Mouse (Mus musculus): Measurements from ENCODE around the gene Foxp1.

The Foxp1 gene

DNA sequence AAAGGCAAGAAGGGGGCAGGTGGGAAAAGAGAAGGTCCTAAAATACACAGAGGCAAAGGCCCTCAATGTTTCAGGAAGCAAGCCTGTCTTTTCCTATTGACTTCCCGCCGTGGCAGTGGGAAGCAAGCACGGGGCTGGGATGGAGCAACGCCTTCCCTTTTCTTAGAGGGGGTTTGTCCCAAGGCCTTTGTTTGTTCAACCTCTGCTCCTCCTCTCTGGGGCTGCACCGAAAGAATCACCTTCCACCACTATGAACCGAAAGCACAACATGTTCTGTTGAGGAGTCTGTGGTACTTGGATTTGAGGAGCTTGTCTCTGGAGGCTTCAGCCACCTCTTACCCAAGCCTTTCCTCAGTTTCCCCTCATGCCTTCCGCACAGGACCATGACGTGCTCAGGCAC lies 355.5 kb downstream of the Foxp1 start:
- no peak for DNase-seq

DNA sequence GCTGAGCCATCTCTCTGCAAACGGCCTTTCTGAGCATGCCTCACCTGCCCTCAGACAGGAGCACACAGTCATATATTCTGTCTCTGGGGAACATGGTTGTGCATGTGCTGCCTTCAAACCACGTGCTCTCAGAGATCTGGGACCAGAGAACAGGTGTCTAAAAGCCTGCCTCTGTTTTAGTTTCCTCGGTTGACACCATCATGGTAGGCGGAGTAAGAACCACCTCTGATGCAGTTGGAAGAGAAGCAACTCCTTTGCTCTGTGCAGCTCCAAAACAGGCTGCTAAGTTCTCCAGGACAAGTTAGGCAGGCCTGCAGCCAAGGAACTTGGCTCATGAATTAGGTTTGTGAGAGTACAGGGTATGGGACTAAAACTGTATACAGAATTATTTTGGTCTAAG lies 356.4 kb downstream of the Foxp1 start:
- no peak for DNase-seq

- DNase-seq, result no peak
Measured at GRCm38 (mm10) chr6:99164760-99165159, 357.8 kb downstream of the Foxp1 start.

- no peak for DNase-seq
Measured at GRCm38 (mm10) chr6:99162716-99163115, 359.8 kb downstream of the Foxp1 start.

DNA sequence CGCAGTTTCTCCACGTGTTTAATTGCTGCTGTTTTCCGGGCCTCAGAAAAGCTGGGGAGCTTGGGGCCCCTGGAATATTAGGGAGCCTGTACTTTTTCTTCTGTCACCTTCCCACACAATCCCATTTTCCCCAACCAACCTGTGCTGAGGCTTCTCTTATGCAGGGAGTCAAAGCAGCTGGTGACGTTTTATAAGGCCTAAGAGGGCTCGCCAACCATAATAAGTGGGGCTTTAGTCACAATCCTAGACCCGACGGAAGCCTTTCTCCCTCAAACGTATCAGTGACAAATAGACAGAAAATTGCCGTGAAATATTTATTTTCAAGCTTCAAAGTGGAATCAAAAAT lies 362.2 kb downstream of the Foxp1 start:
- DNase-seq, result no peak

DNA sequence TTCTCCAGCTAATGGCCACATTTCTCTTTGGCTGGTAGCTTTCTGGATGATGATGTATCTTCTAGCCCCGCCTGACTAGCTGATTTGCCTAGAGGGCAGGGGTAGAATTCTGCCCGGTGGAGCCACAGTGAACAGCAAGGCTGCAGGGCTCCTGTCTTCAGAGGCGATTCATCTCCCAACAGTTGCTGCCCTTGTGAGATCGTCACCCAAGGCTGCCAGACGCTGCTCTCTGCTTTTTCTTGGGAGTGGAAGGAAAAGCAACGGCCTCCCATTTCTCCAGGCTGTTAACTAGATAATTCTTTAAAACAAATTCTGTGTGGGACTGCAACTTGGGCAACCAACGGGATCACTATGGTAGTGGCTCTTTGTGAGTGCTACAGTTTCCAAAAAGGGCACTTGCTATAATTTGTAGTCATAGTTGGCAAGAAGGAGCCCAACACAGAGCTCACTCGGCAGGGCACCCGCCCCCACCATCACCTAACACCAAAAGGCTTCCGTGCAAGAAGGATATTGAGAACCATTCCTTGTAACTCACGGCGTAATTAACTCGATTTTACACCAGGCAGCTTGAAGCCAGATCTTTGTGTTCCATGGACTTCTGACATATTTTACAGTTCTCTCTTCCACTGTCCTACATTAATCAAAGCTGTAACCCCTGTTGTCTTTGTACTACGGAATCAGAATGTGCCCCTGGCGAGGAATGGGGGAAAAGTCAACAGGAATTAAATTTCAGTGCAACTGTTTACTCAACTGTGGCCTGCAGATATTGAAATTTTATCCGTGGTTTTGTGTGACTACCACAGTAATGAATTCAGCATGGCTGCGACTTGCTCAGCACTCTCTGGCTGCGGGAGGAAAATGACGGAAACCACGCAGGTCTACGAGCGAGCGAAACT lies 362.8 kb downstream of the Foxp1 start:
- no peak for DNase-seq

DNA sequence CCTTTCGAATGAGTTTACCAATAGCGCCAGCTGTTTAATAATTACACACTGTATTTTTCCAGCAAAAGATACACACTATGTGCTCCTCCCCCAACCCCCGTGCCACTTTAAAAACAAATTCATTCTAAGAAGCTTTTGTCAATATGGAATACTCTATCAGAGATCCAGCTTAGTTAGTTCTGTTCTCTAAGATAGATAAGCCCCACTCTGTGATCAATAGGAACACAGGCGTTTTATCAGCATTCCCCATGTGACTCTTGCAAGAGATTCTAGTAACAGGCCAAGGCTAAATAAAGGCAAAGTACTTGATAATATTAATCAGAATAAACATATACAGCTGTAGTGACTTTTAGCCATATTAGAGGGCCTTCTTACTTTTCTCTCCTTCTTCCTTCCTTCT lies 368.8 kb downstream of the Foxp1 start:
- no peak for DNase-seq

- DNase-seq, result no peak
Measured at GRCm38 (mm10) chr6:99146400-99146905, 376.1 kb downstream of the Foxp1 start.

DNA sequence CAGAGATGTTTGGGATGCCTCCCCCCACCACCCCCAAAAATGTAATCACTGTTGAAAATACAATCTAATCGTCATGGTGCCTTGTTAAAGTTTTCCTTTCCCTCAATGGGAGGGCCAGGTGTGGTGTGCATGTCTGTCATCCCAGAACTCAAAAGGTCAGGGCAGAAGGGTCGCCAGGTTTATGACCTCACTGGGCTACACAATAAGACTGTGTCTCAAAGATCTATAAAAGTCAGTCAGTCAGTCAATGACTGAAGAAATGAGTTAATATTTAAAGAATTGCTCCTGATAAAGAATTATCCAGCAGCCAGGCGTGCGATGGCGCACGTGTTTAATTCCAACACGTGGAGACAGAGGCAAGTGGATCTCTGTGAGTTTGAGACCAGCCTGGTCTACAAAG lies 377.5 kb downstream of the Foxp1 start:
- no peak for DNase-seq

GRCm38 (mm10) chr6:99143756-99144036 lies 378.8 kb downstream of the Foxp1 start:
- no peak for DNase-seq

GRCm38 (mm10) chr6:99142900-99143755 lies 379.4 kb downstream of the Foxp1 start:
- DNase-seq, result no peak

- no peak for DNase-seq
Measured at GRCm38 (mm10) chr6:99138041-99138440, 384.5 kb downstream of the Foxp1 start.

DNA sequence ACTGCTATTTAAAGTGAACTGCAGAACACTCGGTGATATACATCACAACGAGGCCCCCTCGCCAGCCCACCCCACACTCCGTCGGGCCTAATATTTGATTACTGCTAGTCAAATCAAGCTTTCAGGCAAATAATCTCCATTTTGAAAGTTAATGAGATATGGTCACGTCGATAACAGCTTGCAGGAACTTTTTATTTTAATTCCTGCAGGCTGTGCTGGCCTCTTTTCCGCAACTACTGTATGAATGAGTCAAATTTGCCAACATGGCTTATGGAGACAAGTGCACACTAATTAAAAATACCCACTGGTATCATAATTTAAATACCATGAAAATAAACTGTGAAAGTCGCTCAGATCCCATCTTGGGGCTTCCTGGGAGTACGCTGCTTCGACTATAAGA lies 385.4 kb downstream of the Foxp1 start:
- no peak for DNase-seq

DNA sequence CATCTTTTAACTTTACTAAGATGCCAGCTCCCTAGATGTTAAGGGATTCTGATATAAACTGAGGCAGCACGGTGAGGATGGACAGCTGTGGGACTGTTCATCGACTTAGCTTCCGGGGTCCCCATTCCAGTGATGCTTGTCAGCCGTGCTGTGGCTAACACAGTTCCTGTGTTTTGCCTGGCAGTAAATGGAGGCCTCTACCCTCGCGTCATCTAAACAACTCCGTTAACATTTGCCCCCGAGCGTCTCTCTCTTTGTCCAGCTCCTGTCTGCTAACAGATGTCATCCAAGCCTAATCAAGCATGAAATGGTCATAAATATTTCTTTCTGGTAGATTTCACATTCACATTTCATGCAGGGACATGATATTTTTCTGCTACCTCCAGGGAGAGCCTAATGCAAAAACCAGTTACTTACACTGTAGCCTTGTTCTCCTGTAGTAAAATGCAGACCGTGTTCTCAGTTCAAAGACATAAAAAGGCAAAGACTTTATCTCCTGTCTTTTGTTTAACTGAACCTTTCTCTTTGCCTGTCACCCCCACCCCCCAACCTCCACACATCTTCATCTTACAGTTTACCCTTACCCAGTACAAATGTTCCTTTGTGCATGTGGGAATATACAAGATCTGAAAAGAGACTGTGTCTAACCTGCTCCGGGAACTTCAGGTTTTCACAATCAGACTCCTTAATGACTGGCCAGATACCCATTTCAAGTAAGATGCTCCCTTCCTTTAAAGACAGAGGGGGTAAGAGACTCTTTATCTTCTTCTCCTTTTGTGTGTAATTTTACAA lies 386.4 kb downstream of the Foxp1 start:
- no peak for DNase-seq

DNA sequence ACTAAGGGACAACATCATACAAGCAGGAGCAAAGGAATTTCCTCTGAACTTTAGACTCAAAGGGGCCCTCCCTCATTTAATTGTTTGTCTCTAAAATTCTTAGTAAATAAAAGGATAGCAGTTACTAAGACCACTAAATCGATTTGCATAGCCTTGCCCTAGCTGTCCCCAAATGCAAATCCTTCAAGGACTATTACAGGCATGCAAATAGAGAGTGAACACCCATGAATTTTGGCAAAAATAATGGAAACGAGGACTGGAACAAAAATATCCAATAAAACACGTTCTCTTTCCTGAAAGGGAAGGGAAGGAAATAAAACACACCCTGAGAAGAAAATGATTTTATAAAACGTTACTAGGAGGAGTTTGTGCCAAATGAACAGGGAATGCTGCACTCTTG lies 390.7 kb downstream of the Foxp1 start:
- no peak for DNase-seq

DNA sequence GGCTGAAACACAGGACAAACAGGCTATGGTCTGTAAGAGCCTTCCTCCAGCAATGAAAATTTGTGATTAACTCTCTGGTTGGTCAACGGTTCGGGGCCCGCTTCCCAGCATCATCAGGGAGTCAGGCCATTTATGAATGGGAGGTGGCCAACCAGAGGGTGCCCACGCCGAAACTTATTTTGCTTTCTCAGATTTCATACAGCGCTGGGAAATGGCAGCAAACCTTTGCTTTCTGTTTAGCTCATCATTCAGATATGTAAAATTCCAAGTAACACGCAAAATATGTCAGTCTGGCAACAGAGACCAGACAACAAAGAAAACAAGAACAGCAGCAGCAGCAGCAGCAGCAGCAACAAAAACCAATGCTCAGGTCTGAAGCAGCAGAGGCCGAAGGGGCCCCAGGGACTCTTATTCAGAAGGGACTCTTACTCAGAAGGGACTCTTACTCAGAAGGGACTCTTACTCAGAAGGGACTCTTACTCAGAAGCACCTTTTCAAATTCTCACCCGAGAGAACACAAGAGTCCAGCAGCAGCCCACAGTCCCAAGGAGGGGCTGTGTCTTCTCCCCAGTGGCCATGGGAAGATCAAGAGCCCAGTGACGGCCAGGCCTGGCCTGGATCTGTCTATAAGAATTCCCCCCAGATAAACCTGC lies 391.6 kb downstream of the Foxp1 start:
- no peak for DNase-seq

GRCm38 (mm10) chr6:99126717-99127116 lies 395.8 kb downstream of the Foxp1 start:
- DNase-seq, result no peak

DNA sequence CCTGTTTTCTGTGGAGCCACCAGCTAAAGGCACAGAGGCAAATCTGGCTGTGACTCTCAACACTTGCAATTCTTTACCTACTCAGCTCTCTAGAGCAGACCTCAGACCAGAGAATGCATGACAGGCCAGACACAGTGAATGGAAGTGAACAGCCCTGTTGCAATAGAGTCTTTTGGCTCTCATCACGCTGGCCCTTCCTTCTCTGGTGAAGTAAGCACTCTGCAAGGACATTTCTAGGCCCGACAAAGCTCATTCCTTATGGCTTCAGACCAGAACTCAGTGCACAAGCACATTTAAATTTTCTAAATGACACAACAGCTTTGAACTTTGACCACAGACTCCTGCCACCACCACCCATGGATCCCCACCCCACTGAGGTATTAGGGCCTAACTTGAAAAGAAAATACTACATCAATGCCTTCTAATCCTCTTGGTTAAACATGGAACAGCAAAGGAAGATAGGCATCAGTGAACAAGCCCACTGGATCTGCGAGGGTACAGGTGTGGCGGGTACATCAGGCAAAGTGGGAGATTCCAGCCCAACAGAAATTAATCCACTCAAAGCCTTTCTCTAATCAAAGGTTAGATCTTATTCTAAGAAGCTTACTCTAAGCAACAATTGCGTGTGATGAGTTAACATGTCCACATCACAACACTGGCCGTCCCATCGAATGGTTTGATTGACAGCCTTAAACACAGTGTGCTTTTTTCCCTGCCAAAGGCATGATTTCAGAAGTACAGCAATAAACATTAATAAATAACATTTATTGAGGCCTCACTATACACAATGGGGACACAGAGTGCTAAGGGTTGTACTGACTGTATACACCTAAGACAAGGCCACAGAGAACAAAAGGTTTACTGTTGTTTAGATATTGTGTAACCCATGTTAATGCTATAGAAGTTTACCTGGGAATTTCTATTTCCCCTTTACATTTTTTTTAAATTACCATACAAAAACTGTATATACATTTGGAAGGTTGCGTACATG lies 401.4 kb downstream of the Foxp1 start:
- no peak for DNase-seq

GRCm38 (mm10) chr6:99118534-99118933 lies 404.0 kb downstream of the Foxp1 start:
- DNase-seq, result no peak

- DNase-seq, result no peak
Measured at GRCm38 (mm10) chr6:99117411-99117810, 405.1 kb downstream of the Foxp1 start.

GRCm38 (mm10) chr6:99111856-99112255 lies 410.7 kb downstream of the Foxp1 start:
- no peak for DNase-seq

- no peak for DNase-seq
Measured at GRCm38 (mm10) chr6:99108417-99108816, 414.1 kb downstream of the Foxp1 start.

All from right cerebral cortex, postnatal 14 days (tissue).